Mouse (Mus musculus): ENCODE results near the gene Wdr5. TPM values are rescaled to one million over a fixed set of nuclear protein-coding genes. Genes with fewer than 3 reads are reported as not detected.
"Not testable (repeated sequence)": the region's sequence is repeated elsewhere in the genome, so short reads cannot be mapped to it uniquely, and the experiment has no call there.

Wdr5 gene
- total RNA-seq, 2 experiments from 2014 or later = 18.8 to 21.3 TPM

GRCm38 (mm10) chr2:27479821-27480220, 35.1 kb upstream of the Wdr5 start:
- no peak for DNase-seq
- intact Hi-C loops (cut with DNase I) = no loop called here
- Histone ChIP-seq H3K27ac (no peak overlapping the region), H3K4me3 (no peak overlapping the region)
- TF ChIP-seq CTCF (IDR thresholded peaks at IDR 0.05) = no peak

- intact Hi-C loops (cut with DNase I) = no loop called here
- Histone ChIP-seq H3K4me3 (no peak overlapping the region), H3K27ac (no peak overlapping the region)
- TF ChIP-seq CTCF (IDR thresholded peaks at IDR 0.05) = no peak
- DNase-seq = no peak
These were observed 34.6 kb upstream of the Wdr5 start for GRCm38 (mm10) chr2:27480367-27480766.

GRCm38 (mm10) chr2:27482265-27482861, 32.6 kb upstream of the Wdr5 start:
- DNase-seq = no peak
- Histone ChIP-seq H3K27ac (no peak overlapping the region), H3K4me3 (no peak overlapping the region)
- intact Hi-C loops (cut with DNase I) = no loop called here
- TF ChIP-seq CTCF (IDR thresholded peaks at IDR 0.05) = no peak

GRCm38 (mm10) chr2:27486725-27487124, 28.2 kb upstream of the Wdr5 start:
- intact Hi-C loops (cut with DNase I) = no loop called here
- Histone ChIP-seq H3K4me3 (no peak overlapping the region), H3K27ac (no peak overlapping the region)
- no peak for DNase-seq
- no peak for TF ChIP-seq CTCF (IDR thresholded peaks at IDR 0.05)

GRCm38 (mm10) chr2:27487336-27488049, 27.5 kb upstream of the Wdr5 start:
- no peak for TF ChIP-seq CTCF (IDR thresholded peaks at IDR 0.05)
- DNase-seq = no peak
- intact Hi-C loops (cut with DNase I) = no loop called here
- H3K4me3 ChIP-seq = no peak overlapping the region
- H3K27ac ChIP-seq = no peak overlapping the region

- DNase-seq = no peak
- TF ChIP-seq CTCF (IDR thresholded peaks at IDR 0.05) = no peak
- intact Hi-C loops (cut with DNase I) = no loop called here
These were observed 26.6 kb upstream of the Wdr5 start for GRCm38 (mm10) chr2:27488362-27488761.

GRCm38 (mm10) chr2:27490939-27491338, 24.0 kb upstream of the Wdr5 start:
- Histone ChIP-seq H3K27ac (no peak overlapping the region), H3K4me3 (no peak overlapping the region)
- no peak for DNase-seq
- no peak for TF ChIP-seq CTCF (IDR thresholded peaks at IDR 0.05)
- intact Hi-C loops (cut with DNase I) = no loop called here

More at GRCm38 (mm10) chr2:27488362-27488761, 26.6 kb upstream of the Wdr5 start:
- Histone ChIP-seq H3K27ac (no peak overlapping the region), H3K4me3 (no peak overlapping the region)

- H3K4me3 ChIP-seq = no peak overlapping the region
- peak; percentile 26; the same call in 1 of the 2 replicates for TF ChIP-seq CTCF (IDR thresholded peaks at IDR 0.05)
- DNase-seq = no peak
- intact Hi-C loops (cut with DNase I) = no loop called here
- H3K27ac ChIP-seq = no peak overlapping the region
These were observed 21.0 kb upstream of the Wdr5 start for GRCm38 (mm10) chr2:27493971-27494370.

GRCm38 (mm10) chr2:27496391-27497028, 18.4 kb upstream of the Wdr5 start:
- intact Hi-C loops (cut with DNase I) = no loop called here
- Histone ChIP-seq H3K4me3 (no peak overlapping the region), H3K27ac (no peak overlapping the region)
- no peak for TF ChIP-seq CTCF (IDR thresholded peaks at IDR 0.05)
- no peak for DNase-seq

- Histone ChIP-seq H3K4me3 (peak overlapping the region; percentile 23), H3K27ac (peak overlapping the region; percentile 79)
- no peak for TF ChIP-seq CTCF (IDR thresholded peaks at IDR 0.05)
- intact Hi-C loops (cut with DNase I) = no loop called here
- peak; percentile 50 for DNase-seq
These were observed 10.7 kb upstream of the Wdr5 start for GRCm38 (mm10) chr2:27504113-27504885.

GRCm38 (mm10) chr2:27505539-27505938, 9.4 kb upstream of the Wdr5 start:
- peak; percentile 7; the same call in 1 of the 2 replicates for TF ChIP-seq CTCF (IDR thresholded peaks at IDR 0.05)
- no peak overlapping the region for H3K4me3 ChIP-seq
- peak overlapping the region; percentile 79 for H3K27ac ChIP-seq
- intact Hi-C loops (cut with DNase I) = no loop called here
- peak; percentile 26 for DNase-seq

- intact Hi-C loops (cut with DNase I); H3K4me3 ChIP-seq; H3K27ac ChIP-seq; DNase-seq: not testable (repeated sequence)
These were observed 8.3 kb upstream of the Wdr5 start for GRCm38 (mm10) chr2:27506658-27507057.

GRCm38 (mm10) chr2:27507562-27507961, 7.4 kb upstream of the Wdr5 start, which contains the start of gene Brd3:
Gene Brd3, minus strand, starts transcription at chr2:27507662.
- no peak for TF ChIP-seq CTCF (IDR thresholded peaks at IDR 0.05)
- no peak for DNase-seq
- no peak within 1 kb of the TSS for H3K27ac ChIP-seq
- intact Hi-C loops (cut with DNase I) = no loop called here
- H3K4me3 ChIP-seq = no peak within 1 kb of the TSS
